Mouse (Mus musculus) spleen, adult 18-20 months (tissue): ENCODE results near the gene Trir.

Experiments
- DNase-seq, 2 experiments: peaks; one replicate each; pipeline ENCODE4 v3.0.0; 2022; ENCODE audit warnings: mixed read lengths in 2 of 2

The Trir gene

GRCm38 (mm10) chr8:85026670-85027515 is at the start of gene Trir:
TSS of gene Trir (plus strand) at chr8:85026823.
- peak; percentile 93 to 94 for DNase-seq

- DNase-seq = peak; percentile 72 to 75
Observed at GRCm38 (mm10) chr8:84977435-84978247, 49.0 kb upstream of the Trir start.

DNA sequence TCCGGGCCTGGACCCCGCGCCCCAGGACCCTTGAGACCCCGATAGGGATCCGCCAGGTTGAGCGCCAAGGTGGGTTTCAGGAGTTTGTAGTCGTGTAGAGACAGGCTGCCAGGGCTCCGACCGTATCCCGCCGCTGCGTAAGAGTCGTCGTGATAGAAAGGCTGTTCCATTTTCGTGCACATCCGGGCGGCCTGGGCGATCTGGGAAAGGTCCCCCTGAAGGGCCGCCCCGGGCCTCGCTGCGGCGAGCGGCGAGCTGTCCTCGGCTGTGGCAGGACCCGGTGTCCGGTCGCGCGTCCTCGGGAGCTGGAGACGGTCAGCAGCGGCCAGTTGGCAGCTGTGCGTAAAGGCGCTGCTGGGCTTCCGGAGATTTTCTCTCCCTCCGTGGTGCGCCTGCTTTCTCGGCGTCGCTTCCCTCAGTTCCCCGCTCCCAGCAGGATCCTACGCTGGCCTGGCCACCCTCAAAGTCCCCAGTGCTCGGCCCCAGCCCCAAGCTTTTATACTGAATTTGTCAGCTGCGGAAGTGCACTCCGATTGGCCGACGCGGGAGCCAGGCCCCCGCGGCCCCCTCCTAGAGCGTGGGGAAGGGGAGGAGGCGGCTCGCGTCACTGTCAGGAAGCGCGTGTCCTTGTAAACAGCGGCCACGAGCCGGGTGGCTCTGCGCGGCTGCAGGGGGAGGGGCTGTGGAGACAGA is 48.2 kb upstream of the Trir start, which contains the start of gene Junb:
Gene Junb, minus strand, starts transcription at position 471 of the 693 bp plus-strand sequence.
- DNase-seq = peak; percentile 89 to 96

DNA sequence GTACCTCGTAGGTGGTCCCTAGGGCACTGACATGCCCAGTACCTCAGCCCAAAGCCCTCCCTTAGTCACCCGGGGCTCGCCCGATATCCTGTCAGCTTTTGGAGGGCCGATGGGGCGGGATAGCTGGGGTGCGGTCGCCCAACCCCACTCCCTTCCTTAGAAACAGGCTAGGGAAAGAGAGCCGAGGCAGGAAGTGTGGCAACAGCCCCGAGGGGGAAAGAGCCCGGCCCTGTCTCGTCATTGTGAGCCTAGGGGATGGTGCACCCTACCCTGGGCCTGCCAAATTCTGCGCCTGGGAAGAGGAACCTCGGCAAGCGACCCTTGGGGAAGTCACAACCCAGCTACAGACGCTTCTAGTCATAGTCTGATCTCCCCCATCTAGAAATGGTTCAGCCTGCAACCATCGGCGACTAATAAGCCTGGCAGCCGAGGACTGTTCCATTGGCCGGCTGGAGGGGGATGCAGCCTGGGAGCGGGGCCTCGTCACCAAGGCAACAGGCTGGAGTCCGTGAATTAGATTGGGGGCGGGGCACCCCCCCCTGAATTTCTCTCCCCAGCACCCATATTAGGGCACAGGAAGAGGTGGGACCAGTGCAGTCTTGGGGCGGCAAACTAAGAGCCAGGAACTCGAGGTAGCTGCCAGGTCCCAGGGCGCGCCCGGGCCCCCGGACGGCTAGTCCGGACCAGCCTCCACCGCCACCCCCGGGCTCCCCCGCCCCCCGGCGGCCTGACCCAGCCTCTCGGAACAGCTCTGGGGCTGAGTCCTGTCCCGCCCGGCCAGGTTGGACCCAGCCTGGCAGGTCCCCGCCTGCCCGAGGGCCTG is 46.8 kb upstream of the Trir start:
- DNase-seq = peak; percentile 93

DNA sequence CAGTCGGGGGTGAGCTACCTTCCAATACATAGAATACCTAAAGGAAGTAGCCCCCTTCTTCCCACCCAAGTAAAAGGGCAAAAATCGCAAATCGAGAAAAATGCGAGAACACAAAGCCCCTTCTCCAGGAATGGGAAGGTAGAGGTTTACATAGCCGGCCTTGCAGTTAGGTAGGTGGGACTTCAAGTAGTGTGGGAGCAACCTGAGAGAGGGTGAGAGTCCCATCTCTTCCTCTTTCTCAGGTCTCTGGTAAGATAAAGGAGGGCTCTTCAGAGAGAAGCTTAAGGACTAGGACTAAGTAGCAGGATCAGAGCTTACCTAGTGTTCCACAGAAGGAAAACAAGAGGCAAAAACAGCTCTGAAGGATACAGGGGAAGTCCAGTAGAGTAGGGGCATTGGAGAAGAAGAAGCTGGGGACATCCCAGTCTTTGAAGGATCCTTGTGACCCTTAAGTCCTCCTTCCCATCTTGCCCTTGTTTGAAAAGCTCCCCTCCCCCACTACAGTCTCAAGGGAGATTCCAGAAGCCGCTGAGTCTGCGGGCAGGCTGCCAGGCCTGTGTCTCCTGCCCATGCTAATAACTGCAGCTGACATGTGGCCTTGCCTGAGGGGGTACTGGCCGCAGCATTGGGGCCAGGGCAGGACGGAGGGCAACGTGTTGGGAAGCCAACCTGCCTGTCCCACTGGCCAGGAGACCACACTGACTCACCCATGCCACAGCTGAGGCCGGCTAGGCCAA is 45.8 kb upstream of the Trir start:
- DNase-seq = peak; percentile 54 to 64

GRCm38 (mm10) chr8:84981644-84982498 is 44.8 kb upstream of the Trir start:
- DNase-seq = no peak

DNA sequence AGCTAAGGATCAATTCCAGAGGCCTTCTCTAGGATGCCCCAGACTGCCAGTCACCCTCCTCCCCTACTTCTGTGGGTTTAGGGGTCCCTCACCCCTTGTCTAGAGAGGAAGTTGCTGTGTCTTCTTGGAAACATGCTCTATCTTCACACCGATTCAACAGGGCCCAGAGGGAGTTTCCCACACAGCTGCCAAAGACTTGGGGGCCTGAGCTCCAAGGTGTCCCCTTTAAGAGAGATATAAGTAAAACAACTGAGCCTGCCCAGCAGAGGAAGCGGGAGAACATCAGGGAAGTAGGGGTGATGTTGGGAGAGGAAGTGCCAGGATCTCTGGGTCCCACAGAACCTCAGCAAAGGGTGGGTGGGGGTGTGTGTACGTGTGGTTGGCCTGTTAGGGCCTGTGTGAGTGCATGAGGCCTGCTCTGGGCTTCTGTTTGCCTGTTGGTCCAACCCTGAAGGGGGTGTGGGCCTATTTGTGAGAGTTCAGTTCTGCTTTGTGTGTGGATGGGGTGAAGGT is 44.1 kb upstream of the Trir start:
- no peak for DNase-seq

DNA sequence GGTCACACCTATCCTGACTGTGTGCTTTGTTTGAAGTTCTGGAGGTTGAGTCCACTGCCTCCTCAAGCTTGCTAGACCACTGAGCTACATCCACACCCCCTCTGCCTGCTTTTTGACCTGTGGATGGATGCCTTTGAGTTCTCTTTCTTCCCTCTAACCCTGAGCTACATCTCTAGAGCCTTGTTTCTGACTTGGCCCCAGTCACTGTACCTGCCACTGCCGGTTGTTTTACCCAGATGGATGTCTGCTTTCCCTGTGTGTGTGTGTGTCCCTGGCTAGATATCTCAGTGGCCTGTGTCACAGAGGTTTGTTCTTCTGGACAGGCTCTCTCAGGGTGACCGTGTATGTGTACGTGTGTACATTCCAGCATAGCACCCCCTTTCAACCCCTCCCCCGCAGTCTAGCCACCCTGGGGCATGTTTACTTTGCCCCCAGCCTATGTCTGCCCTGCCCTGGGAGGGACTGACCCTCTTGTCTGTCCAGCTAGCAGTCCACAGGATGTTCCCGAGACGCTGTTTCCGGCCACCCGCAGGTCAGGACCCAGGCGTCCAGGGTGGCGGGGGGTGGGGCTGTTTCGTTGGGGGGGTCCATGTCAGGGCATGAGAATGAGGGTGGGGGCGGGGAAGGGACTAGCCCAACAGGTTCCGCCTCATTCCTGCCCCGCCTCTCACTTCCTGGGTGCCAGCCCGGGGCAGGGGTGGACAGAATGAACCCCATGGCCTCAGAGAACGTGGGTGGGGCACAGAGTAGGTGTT is 42.2 kb upstream of the Trir start:
- peak in 1 of 2 experiments; percentile 42 for DNase-seq

DNA sequence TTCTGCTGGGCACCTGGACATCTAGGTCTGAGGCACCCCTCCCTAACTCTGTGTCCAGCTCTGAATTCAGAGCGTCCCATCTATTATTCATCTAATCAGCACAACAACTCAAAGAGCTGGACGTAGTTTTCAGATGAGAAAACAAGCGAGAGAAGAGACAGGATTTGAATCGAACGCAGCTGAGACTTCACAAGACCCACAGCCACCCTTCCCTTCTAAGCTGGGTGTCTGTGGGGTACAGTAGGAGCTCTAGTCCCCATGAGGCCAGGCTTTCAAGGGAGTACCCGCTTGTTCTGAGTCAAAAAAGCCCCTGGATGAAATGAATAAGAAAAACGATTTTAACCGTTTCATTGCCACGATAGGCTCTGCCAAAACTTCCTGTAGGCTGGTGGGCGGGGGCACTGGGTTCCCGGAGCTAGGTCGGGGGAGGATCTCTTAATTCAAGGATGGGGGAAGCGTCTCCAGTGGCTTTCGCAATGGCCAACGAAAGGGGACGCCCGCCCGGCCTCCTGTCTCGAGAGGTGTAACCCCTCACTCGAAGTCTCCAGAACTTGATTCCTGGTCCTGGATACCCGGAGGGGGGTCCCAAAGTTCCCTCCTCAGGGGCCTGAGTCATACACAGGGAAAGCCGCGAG is 41.5 kb upstream of the Trir start:
- DNase-seq = no peak

DNA sequence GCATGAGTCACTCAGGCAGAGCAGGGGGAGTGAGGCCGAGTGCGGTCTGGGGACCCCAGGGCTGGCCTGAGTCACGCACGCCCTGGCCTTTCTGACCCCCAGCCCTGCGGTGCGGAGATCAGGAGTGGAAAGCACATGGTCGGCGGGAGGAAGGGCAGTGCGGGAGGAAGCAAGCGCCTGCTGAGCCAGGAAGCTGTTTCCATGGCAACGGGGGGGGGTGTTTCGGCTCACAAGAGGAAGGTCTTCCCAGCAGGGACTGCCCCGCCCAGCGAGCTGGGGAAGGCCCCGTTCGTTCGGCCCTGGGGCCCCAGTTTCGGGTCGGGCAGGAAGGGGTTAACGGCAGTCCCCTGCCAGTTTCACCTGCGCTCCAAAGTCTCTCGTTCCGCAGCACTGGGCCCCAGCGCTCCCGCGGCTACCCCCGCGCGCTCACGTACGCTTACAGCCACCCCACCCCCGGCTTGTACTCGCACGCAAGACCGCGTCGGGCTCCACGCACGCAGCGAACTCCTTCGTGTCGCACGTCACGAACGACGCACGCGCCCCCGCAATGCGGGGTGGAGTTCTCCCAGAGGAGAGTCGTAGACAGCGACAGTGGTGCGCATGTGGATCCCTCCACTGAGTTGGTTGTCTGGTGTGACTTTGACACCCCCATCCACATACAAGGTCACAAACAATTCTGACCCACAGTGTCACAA is 40.8 kb upstream of the Trir start:
- DNase-seq = peak; percentile 93 to 95

DNA sequence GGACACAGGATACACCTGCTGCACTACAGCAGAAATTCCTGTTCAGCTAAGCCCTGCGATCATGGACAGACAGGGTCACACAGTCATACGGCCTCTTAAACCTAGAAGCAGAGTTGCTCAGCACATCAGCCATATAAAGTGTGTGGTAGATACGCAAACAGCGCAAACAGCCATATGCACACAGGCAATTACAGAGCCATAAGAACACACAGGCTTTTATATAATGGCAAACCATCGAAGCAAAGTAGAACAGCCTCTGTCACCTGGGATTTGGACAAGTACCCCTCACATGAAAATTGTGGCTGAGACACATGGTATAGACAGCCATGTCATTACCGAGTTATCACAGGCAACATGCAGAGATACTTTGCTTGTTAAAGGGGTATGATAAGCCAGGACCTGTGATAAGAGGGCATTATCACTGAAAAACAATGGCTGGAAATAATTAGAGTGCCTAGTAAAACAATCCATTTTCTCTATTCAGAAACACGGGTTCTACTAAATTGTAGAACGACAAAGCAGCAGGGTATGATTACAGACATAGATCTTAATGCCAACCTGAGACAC is 40.2 kb upstream of the Trir start:
- DNase-seq = no peak

GRCm38 (mm10) chr8:84987388-84987787 is 39.2 kb upstream of the Trir start:
- no peak for DNase-seq

DNA sequence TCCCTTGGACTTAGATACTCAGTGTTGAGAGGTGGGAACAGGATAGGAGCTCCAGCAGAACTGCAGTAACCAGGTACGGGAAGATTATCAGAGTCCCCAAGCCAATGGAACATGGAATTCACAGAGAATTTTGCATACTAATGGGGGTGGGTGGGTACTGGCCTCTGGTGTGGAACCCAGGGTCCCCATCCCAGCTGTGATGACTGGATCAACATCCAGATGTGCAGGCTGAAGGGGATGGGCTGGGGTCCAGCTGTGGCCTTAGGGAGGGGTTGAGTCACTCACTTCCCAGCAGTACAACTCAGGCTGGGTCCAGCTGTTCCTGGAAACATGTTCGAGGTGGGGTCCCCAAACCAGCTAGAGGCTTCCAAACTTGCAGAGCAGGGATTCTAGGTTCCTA is 38.7 kb upstream of the Trir start:
- no peak for DNase-seq

DNA sequence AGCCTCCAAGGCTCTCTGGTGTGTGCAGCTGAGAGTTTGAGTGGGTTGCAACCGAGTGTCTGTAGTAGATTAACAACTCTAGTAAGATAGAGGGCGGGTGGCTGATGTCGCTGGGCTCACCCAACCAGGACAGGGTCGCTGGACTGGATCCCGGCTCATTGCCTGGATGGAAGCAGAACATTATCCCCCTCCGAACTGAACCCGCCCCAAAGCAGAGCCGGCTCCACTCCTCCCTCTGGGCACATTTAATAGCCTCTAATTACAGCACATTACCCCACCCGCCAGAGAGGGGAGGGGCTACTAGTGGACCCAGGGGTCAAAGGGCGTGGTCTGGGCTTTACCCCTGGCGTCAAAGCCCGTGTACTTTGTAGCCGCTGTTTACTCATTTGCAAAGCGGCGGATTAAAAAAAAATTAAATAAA is 37.3 kb upstream of the Trir start:
- no peak for DNase-seq

- peak; percentile 80 to 92 for DNase-seq
Observed at GRCm38 (mm10) chr8:84989810-84990209, 36.8 kb upstream of the Trir start.

- peak; percentile 94 to 97 for DNase-seq
Observed at GRCm38 (mm10) chr8:84990349-84990748, 36.3 kb upstream of the Trir start, which contains the start of gene Hook2. TSS of gene Hook2 (plus strand) at chr8:84990603.

GRCm38 (mm10) chr8:84990836-84991235 is 35.8 kb upstream of the Trir start:
- no peak for DNase-seq

GRCm38 (mm10) chr8:84994375-84994774 is 32.2 kb upstream of the Trir start:
- no peak for DNase-seq
